Mouse (Mus musculus): ENCODE data around the gene Snx32. TPM values are rescaled to one million over a fixed set of nuclear protein-coding genes. Genes with fewer than 3 reads are reported as not detected.

The Snx32 gene
- total RNA-seq, 2 experiments from 2014 or later, result 42.7 to 43.6 TPM

DNA sequence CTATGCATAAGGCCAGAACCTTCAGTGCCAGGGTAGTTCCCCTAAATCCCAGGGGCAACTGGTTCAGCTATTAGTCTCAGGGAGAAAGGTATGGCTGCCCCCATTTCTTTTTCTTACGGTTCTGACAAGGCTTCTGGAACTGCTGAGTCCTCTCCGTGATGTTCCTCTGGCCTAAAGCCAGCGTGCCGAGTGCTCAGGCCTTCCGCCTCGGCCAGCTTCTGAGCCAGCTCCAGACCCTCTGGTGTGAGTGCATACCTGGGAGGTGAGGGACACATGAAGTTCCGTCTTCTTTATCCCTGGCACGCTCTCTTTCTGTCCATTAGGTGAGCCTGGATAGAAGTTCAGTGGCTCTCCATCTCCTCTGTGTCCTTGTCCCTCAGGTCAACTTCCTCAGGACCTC lies 25.0 kb downstream of the Snx32 start:
- no peak for ATAC-seq (replicated peaks; ENCODE audit: low FRiP score, poor library complexity, severe bottlenecking)

DNA sequence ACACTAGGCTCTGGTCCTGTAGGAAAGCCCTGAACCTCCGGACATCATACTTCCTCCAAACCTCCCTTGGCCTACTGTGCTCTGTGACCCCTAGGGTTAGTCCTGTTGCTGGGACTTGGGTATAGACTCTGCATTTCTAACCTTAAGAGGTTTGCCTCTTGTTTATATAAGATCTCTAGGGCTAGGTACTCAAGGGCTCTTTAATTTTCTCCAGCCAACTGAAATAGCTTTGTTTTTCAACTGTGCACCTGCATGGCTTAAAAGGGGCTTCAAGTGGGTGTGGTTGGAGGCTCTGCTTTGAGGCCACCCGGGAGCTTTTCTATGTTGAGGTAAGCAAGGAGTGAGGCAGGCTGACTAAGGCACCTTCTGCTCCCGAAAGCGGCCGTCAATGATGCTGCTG lies 25.8 kb downstream of the Snx32 start:
- ATAC-seq (replicated peaks; ENCODE audit: low FRiP score, poor library complexity, severe bottlenecking), result no peak

DNA sequence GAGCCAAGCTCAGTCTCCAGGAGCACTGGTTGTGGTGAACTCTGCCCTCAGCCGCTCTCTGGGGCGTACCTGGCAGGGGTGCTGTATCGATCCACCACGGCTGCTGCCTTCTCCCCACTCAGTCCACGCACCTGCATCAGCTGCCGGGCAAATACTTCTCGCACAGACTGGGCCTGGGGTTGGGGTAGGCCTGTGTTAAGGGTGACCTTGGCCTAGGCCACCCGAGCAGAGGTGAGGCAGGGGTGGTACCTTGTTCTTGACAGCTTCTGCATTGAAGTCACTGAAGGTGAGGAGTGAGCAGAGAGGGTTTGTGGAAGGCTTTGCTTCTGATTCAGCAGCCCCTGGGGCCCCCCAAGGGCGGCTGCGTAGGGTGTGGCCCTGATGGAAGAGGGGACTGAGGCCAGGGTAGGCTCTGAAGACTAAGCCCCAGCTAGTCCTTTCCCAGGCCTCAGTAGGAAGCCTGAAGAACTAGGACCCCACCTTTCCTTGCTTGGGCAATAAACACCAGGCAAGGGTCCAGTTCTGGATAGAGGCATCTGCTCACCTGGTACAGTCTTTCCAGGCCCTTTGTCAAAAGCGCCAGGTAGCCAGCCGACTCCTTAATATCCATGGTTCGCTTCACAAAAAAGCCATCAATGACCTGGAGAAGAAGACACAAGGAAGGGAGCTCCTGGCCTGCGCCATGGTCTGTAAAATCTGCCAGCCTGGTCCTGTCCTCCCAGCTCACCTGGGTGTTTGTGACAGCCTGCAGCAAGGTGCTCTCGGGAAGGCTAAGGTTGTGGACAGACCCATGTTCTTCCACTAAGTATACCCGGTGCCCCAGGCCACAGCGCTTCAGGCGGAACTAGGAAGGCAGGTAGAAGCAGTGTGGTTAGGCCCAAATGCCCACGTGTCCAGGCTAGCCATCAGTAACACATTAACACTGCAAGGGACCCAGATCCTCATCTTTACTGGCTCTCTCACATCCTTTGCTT lies 26.7 kb downstream of the Snx32 start:
- no peak for ATAC-seq (replicated peaks; ENCODE audit: low FRiP score, poor library complexity, severe bottlenecking)

DNA sequence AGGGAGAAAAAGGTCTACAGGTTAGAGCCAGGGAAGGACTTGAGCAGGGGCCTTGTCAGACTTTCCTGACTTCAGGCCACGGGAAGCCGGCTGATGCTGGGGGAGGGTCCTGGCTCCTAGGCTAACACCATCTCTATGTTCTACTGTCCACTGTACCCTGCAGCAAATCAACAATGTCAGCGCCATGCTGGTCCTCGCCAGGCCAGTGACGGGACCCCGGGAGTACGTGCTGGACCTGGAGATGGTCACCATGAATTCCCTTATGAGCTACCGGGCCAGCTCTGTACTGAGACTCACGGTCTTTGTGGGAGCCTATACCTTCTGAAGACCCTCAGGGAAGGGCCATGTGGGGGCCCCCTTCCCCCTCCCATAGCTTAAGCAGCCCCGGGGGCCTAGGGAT lies 28.9 kb downstream of the Snx32 start:
- no peak for ATAC-seq (replicated peaks; ENCODE audit: low FRiP score, poor library complexity, severe bottlenecking)

DNA sequence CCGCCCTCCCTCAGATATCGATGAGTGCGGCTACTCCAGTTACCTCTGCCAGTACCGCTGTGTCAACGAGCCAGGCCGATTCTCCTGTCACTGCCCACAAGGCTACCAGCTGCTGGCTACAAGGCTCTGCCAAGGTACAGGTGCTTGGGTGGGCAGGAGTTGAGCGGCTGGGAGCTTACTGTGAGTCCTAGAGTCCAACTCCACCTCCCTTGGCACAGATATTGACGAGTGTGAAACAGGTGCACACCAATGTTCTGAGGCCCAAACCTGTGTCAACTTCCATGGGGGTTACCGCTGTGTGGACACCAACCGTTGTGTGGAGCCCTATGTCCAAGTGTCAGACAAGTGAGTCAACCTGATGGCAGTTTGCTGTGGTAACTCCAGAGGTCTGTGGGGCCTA lies 30.3 kb downstream of the Snx32 start:
- no peak for ATAC-seq (replicated peaks; ENCODE audit: low FRiP score, poor library complexity, severe bottlenecking)

DNA sequence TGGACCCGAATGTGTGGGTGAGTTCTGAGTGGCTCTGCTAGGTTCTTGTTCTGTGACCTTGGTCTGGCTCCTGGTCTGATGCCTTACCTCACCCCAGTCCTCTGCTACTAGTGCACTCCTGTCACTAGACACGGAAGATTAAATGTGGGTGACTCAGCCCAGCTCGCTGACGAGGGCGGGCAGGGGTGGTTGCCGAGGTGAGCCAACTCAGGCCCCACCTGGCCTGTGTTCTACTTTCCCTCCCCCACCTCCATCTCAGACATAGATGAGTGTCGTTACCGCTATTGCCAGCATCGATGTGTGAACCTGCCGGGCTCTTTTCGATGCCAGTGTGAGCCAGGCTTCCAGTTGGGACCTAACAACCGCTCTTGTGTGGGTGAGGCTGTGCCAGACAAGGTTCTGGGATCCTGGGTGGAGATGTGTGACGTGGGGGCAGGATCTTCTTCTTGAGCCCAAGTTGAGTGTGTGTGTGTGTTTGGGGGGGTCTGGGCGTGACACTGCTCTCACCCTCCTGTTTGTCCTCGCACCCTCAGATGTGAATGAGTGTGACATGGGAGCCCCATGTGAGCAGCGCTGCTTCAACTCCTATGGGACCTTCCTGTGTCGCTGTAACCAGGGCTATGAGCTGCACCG lies 32.6 kb downstream of the Snx32 start:
- ATAC-seq (replicated peaks; ENCODE audit: low FRiP score, poor library complexity, severe bottlenecking), result no peak

DNA sequence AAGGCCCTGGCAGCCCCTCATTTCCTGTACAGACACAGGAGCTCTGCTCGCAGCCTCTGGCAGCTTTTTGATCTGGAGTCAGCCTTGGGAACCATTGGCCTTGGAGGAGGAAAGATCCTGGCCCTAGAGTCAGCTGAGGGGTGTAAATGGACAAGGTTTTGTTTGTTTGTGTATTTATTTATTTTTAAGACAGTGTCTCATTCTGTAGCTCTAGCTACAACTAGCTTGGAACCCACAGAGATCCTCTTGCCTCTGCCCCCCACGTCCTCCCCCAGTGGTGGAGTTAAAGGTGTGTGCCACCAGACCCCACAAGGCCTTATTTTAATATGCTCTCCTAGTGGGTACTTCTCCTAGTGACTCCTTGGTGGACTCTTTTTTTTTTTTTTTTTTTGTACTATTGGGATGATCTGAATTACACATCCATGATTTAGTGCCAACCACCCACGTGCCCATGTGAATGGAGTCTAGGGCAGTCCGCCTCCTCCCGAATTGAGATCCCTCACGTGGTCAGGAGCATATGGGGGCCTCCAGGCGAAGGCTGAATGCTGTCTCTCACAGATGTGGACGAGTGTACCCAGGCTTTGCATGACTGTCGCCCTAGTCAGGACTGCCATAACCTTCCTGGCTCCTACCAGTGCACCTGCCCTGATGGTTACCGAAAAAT lies 33.2 kb downstream of the Snx32 start:
- no peak for ATAC-seq (replicated peaks; ENCODE audit: low FRiP score, poor library complexity, severe bottlenecking)

DNA sequence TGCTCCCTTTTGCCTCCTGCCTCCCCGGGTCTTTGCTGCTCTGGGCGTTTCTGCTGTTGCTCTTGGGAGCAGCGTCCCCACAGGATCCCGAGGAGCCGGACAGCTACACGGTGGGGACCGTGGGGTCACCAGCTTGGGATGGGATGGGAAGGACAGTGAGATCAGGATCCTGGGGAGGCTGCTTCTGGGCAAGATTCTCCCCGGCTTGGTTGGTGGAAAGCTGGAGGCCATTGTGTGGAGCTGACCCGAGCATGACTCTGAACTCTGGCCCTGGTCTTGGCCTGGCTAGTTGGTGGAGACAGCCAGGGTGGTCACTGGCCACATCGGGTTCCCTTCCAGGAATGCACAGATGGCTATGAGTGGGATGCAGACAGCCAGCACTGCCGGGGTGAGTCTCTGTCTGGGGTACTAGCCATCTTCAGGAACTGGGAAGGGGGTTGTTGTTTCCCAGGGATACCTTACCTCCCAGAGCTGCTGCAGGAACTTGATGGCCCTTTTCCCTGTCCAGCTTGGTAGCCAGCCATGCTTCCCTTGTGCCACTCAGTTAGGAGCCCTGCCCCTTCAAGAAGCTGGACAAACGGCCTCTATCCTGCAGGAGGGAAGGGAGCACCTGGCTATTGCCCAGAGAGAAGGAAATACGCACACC lies 35.1 kb downstream of the Snx32 start:
- no peak for ATAC-seq (replicated peaks; ENCODE audit: low FRiP score, poor library complexity, severe bottlenecking)

DNA sequence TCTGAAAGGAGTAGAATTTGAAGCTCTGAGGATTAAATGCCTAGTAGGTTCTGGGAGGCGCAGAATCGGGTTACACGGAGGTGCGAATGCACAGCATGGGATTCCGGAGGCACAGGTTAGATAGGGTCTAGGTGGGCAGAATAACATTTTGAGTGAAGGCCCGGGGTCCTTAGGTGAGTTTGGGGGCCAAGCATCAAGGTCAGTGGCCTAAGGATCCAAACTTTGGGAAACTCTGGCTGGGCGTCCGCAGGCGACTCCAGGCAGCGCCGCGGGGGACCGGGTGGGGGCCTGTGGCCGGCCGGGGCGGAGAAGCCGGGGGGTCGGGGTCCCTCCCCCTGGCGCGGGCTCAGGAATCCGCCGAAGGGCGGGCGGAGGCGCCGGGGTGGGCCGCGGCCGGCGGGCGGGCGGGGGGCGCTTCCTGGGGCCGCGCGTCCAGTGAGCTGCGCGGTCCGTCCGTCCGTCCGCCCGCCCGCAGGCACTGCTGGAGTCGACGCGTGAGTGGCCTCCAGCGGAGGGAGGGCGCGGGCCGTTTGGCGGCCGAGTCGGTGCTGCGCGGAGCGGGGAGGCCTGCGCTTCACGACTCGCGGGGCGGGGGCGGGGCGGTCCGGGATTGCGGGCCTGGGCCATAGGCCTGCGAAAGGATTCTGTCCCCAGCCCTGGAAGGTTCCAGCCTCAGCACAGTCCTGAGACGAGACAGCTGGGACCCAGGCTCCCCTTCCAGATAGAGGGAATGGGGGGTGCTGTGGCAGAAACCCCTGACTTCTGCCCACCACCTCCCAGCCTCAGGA lies 35.9 kb downstream of the Snx32 start:
- no peak for ATAC-seq (replicated peaks; ENCODE audit: low FRiP score, poor library complexity, severe bottlenecking)

DNA sequence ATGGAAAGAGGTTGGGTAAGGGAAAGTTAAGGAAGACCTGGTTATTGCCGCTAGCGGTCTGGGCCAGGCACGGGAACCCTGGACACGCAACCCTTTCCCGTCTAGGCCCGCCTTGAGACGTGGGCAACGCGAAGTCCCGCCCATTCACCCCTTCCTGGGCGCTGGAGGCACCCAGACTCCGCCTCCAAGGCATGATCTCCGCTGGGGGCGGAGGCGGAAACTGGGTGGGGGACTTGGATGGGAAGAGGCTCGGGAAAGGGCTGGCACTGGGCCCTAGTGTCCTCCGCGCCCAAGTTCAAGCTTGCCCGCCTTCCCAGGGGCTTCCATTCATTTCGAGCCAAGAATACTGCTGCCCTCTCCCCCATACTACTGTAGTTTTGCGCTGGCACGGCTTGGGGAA lies 36.6 kb downstream of the Snx32 start, which contains the start of gene Efemp2:
Gene Efemp2, plus strand, starts transcription at position 235 of the 400 bp plus-strand sequence.
- ATAC-seq (replicated peaks; ENCODE audit: low FRiP score, poor library complexity, severe bottlenecking), result no peak

DNA sequence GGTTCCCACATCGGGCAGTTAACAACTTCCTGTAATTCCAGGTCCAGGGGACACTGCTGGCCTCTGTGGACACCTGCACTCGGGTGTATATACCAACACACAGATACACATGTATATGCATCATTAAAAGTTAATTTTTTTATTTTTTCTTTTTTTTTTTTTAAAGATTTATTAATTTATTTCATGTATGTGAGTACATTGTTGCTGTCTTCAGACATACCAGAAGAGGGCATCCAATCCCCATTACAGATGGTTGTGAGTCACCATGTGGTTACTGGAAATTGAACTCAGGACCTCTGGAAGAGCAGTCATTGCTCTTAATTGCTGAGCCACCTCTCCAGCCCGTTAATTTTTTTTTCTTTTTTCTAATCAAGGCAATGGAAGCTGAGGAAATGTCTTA lies 37.5 kb downstream of the Snx32 start:
- no peak for ATAC-seq (replicated peaks; ENCODE audit: low FRiP score, poor library complexity, severe bottlenecking)

DNA sequence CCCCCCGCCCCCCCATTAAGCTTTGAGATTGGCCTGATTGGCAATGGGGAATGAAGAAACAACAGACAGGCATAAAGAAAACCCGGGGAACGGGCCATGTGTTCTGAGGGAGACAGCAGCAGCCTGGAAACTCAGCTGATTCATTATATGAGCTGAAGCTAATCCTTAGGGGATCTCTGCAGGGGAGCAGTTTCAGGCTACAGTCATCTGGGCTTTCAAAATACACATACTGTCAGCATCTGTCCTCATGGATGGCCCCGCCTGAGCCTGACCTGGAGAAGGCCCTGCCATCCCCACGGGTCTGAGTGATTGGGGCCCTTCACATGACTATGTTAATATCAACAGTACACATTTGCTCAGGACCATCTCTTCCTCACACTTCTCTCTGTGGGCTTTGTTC lies 38.5 kb downstream of the Snx32 start:
- ATAC-seq (replicated peaks; ENCODE audit: low FRiP score, poor library complexity, severe bottlenecking), result no peak

DNA sequence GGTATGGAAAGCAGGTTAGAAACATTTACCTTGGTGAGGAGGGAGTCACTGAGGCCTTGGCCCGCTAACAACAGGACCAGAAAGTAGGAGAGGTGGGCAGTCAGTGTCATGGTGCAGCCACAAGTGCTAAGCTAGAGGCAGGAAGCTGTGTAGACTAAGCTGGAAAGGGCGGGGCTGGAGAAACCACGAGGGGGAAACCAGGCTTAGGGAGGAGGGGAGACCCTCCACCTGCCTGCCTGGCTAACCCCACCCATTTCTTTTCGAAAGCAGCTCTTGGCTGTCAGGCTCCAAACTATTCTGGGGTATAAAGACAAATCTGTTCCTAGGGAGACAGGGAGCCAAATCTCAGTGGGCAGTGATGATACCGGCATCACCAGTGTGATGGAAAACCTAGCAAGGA lies 42.0 kb downstream of the Snx32 start, which contains the start of gene Ctsw:
Gene Ctsw, minus strand, starts transcription at position 134 of the 400 bp plus-strand sequence.
- ATAC-seq (replicated peaks; ENCODE audit: low FRiP score, poor library complexity, severe bottlenecking), result no peak

DNA sequence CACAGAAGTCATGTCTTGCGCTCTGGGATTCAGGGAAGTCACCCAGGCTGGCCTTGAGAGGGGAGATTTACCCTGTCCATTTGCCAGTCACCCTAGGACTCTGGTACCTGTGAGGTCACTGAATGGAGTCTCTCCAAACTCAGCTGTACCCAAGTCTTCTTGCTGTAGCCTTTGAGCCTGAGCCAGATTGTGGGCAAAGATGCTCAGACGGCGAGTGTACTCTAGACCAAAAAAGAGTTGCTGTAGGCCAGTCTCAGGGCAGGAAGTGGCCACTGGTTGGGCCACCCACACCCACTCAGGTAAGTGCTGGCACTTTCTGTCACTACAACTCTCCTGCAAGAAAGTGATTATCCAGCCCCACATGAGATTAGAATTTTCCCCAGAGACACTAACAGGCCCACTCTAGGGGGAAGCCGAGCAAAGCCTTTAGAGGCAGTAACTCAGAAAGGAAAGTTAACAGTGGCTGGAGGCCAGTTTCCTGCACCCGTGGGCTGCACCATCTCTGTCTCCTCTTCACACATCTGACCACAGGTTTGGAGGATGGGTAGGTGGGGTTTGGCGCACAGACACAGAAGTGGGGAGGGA lies 43.3 kb downstream of the Snx32 start:
- ATAC-seq (replicated peaks; ENCODE audit: low FRiP score, poor library complexity, severe bottlenecking), result no peak

DNA sequence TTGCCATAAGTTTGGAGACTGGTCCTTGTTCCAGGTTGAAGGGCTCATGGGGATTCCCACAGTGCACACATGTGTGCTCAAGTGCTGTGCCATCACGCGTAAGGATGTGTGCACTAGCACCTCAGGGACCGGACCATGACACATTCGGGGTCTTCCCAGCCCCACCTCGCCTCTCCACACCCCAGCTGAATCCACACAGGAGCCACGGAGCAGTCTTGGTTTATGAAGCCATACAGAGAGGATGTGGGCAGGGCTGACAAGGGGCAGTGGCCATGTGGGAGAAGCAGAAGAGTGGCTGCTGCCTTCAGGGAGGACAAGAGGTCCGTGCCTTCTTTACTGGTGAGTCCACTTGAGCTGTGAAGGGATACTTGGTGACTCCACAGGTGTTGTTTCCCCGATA lies 45.3 kb downstream of the Snx32 start:
- ATAC-seq (replicated peaks; ENCODE audit: low FRiP score, poor library complexity, severe bottlenecking), result no peak

DNA sequence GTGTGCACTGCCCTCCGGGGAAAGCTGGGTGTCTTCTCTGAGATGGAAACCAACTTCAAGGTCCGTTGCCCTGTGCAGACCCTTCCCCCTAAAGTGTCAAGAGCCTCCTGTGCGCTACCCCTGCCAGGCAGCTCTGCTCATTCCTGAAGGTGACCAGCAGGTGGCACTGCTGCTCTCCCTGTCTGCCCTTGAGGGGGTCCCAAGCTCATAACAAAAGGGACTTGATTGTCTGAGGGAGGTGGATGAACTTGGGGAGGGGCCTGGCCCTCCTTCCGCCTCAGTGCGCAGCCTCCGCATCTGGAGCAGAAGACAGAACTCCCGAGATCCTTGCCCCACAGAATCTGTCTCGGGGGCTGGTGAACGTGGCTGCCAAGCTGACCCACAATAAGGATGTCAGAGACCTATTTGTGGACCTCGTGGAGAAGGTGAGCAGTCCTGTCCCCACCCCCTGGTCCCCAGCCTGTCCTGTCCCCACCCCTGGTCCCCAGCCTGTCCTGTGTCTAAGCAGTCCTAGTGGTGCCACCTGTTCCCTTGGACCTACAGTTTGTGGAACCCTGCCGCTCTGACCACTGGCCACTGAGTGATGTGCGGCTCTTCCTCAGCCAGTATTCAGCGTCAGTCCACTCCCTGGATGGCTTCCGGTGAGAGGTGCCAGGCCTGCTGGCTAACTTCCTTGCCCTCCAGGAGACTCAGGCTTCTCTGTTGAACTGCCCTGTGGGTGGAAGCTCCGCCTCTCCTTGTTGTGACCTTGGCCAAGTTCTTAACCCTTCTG lies 46.4 kb downstream of the Snx32 start:
- ATAC-seq (replicated peaks; ENCODE audit: low FRiP score, poor library complexity, severe bottlenecking), result no peak

DNA sequence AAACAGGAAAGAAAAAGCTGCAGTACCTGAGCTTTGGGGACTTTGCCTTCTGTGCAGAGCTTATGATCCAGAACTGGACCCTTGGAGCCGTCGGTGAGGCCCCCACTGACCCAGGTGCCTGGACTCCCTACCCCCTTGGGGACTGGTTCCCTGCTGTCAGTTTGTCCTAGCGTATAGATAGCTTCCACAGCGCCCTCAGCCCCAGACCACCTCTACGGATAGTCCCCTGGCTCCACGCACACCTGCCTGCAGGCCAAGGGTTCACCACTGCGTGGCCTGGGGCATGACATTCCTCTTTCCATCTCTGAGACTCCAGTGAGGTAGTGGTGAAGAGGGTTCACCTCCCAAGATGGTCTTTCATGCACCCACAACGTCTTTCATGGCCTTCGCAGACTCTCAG lies 47.1 kb downstream of the Snx32 start:
- no peak for ATAC-seq (replicated peaks; ENCODE audit: low FRiP score, poor library complexity, severe bottlenecking)

DNA sequence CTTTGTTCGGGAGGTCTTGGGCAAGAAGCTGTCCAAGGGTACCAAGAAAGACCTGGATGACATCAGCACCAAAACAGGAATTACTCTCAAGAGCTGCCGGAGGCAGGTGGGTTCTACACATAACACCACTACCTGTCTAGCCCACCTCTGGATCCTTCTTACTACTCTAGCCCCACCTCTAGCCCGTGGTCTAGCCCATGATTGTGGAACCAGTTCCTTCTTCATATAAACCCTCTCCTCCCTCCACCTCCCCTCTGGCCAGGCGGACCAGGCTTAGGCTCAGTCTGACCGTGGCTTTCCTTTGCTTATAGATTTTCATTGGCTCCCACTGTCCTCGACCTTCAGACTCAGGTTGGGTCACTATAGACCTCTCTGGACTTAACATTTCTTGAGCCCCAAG lies 48.9 kb downstream of the Snx32 start:
- no peak for ATAC-seq (replicated peaks; ENCODE audit: low FRiP score, poor library complexity, severe bottlenecking)
